Comparison of ENCODE assay signal across 20 mouse cellular contexts in the genomic region with DNA sequence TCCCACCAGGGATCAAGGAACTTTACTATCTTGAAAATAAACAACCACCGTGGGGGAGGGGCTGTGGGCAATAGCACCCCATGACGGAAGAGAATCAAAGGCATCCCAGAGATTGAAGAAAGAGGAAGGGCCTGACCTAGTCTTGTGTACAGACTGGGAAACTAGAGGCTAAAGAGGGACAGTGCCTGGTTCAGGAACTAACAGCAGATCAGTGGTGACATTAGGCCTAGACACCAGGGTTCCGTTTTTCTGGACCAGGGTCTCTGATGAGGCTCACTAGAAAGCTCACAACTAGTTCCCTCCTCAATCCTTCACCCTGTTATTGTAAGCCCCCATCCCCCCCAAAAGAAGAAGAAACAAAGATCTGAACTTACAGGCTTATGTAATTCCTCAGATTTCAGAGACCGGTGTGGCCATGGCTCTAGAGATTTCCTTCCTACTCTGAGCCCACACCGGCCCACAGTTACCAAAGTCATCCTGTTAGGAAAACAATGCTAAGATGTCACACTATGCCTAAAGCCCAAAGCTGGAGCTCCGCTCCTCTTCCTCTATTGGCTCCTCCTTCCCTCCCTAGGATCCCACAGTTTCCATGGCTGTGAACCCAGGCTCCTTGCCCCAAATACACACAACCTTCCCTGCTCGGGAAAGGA. TPM values are rescaled to one million over a fixed set of nuclear protein-coding genes. Genes with fewer than 3 reads are reported as not detected.
A peak's percentile ranks its signal among the peaks of the same experiment; 100 is the strongest.
DNase-seq lines count a peak whose midpoint lies in the region; ATAC-seq and TF ChIP-seq lines count a peak whose summit lies in the region.
"Had no signal": no experiment of that assay in that cellular context is flagged by ENCODE, and none has a peak within 500 bp of the region (broad histone marks: within the 10 kb centered on the region; RNA-seq: fewer than 3 reads in every experiment).

No protein-coding gene starts in this region.

- H3K27ac ChIP-seq in kidney, adult 2 months (ENCODE audit: insufficient read depth, low read depth, low read length): peak overlapping the region; percentile 45
- H3K27ac ChIP-seq in brown adipose tissue, adult 24 weeks (replicated peaks; ENCODE audit: low read depth, low read length): peak overlapping the region; percentile 50
- H3K27ac ChIP-seq: embryonic facial prominence, embryonic 15.5 days; hindbrain, embryonic 12.5 days; left cerebral cortex, adult 2 months; midbrain, embryonic 12.5 days had no signal

- no peaks in the 10 kb centered on the region for H3K36me3 ChIP-seq in kidney, adult 2 months (ENCODE audit: control insufficient read depth, insufficient read depth, low read length)
- H3K36me3 ChIP-seq: embryonic facial prominence, embryonic 15.5 days; hindbrain, embryonic 12.5 days; midbrain, embryonic 12.5 days had no signal

- DNase-seq in kidney, adult 2 months: no peak
- DNase-seq in kidney, adult 11 months: no peak
- DNase-seq in 416B (ENCODE audit: low read depth): peak; percentile 49
- no peak for DNase-seq in layer of hippocampus, postnatal 10 days (ENCODE audit: low spot score in 2 of 2)
- no peak for DNase-seq in cerebellum, postnatal 14 days
- DNase-seq: adrenal gland, adult 8-10 months; cerebellum, adult 8-10 months; gastrocnemius, postnatal 36 days; kidney, postnatal 4 days; right cerebral cortex, postnatal 25 days; spleen, adult 18-20 months had no signal

- no peaks in the 10 kb centered on the region for H3K27me3 ChIP-seq in kidney, adult 2 months (replicated peaks; ENCODE audit: control insufficient read depth, insufficient read depth, low read length)
- H3K27me3 ChIP-seq: embryonic facial prominence, embryonic 15.5 days; hindbrain, embryonic 12.5 days; midbrain, embryonic 12.5 days had no signal

- no peak for TF ChIP-seq CTCF in kidney, adult 2 months (conservative IDR thresholded peaks at IDR 0.05; ENCODE audit: insufficient read depth, insufficient read length, low read depth, low read length)

- no peak overlapping the region for H3K4me3 ChIP-seq in kidney, adult 2 months (ENCODE audit: insufficient read depth, low read depth, low read length)
- no peak overlapping the region for H3K4me3 ChIP-seq in brown adipose tissue, adult 24 weeks (ENCODE audit: insufficient read depth, low read depth, low read length)
- H3K4me3 ChIP-seq: embryonic facial prominence, embryonic 15.5 days; hindbrain, embryonic 12.5 days; left cerebral cortex, adult 2 months; midbrain, embryonic 12.5 days had no signal

- WGBS in kidney, adult 2 months: 83% methylated on average over 7 of the region's 7 CpGs

- no peak for TF ChIP-seq POLR2A in kidney, adult 2 months (IDR thresholded peaks at IDR 0.05; ENCODE audit: low read depth, low read length)

- peaks cover 3% of the 10 kb centered on the region; the same call in 1 of the 2 replicates for H3K4me1 ChIP-seq in kidney, adult 2 months (ENCODE audit: control insufficient read depth, insufficient read depth, low read length)
- peaks cover 8% of the 10 kb centered on the region for H3K4me1 ChIP-seq in brown adipose tissue, adult 24 weeks (ENCODE audit: control insufficient read depth, insufficient read depth, insufficient read length, low read length)
- H3K4me1 ChIP-seq: hindbrain, embryonic 12.5 days; midbrain, embryonic 12.5 days had no signal

- peak; percentile 77 for ATAC-seq in megakaryocyte progenitor cell, adult 5-6 weeks (replicated peaks; ENCODE audit: poor library complexity)
- ATAC-seq: activated CD4-positive, CD25-positive, alpha-beta regulatory T cell, adult 4 months; forebrain, embryonic 16.5 days; intestine, postnatal 0 days had no signal

RNA-seq across cellular contexts. Expression of a gene that starts 10.5 kb away (rescaled TPM):
- polyA plus RNA-seq in kidney, adult 2 months (2012; rRNA removed): 40.0 and 40.1 TPM in 2 replicates
- polyA plus RNA-seq in brown adipose tissue, adult 24 weeks (2012; ENCODE audit: insufficient read depth, insufficient read length, missing spikeins): 19.0 and 20.3 TPM in 2 replicates
- total RNA-seq in megakaryocyte progenitor cell, adult 5-6 weeks (2015): 71.3 and 79.7 TPM in 2 replicates
- total RNA-seq in megakaryocyte progenitor cell, adult 5-6 weeks (2017): 42.7 and 43.5 TPM in 2 replicates
- 10 to 100 TPM; 23.8 to 27.9 TPM for total RNA-seq in layer of hippocampus, postnatal 10 days (2021)

RNA-seq across cellular contexts. Expression of a gene that starts 13.1 kb away (rescaled TPM):
- polyA plus RNA-seq in kidney, adult 2 months (2012; rRNA removed): 141 and 143 TPM in 2 replicates
- polyA plus RNA-seq in brown adipose tissue, adult 24 weeks (2012; ENCODE audit: insufficient read depth, insufficient read length, missing spikeins): 229 and 288 TPM in 2 replicates
- 3.4 and 4.7 TPM in 2 replicates for total RNA-seq in megakaryocyte progenitor cell, adult 5-6 weeks (2015)
- total RNA-seq in megakaryocyte progenitor cell, adult 5-6 weeks (2017): 3.3 and 4.2 TPM in 2 replicates
- 100 to 1,000 TPM; 189 to 198 TPM for total RNA-seq in layer of hippocampus, postnatal 10 days (2021)

Comparison
In these comparisons a context has a peak if more than half of its experiments do, and no peak if none do; other contexts are left out.
1. RNA of a gene that starts 13.1 kb away (total RNA-seq): 189 to 198 TPM in layer of hippocampus, postnatal 10 days; 3.3 to 4.7 TPM in megakaryocyte progenitor cell, adult 5-6 weeks; every median in the first group is over 10 times any median in the second.